Mouse (Mus musculus) forebrain, embryonic 12.5 days (tissue): Measurements from ENCODE around the gene Mavs. TPM values are rescaled to one million over a fixed set of nuclear protein-coding genes. Genes with fewer than 3 reads are reported as not detected.

Experiments
- ATAC-seq: fragments of 200-750 bp; cut with Nextera tagmentation; 2 replicates; pipeline ENCODE4 v1.8.0; 2017; ENCODE audit warnings: moderate TSS enrichment; ENCODE audit not compliant: low FRiP score
- H3K27ac ChIP-seq: fragments of 300-500 bp; sonication (generic); 2 replicates; pipeline ENCODE4 v1.5.1; 2016; ENCODE audit warnings: mild to moderate bottlenecking
- H3K27me3 ChIP-seq: fragments of 300-500 bp; sonication (generic); 2 replicates; pipeline ENCODE4 v1.6.1; 2016; ENCODE audit warnings: mild to moderate bottlenecking
- H3K36me3 ChIP-seq: fragments of 300-500 bp; sonication (generic); replicated peaks from 2 replicates; pipeline ENCODE4 v1.6.1; 2016; ENCODE audit warnings: mild to moderate bottlenecking
- H3K4me1 ChIP-seq: fragments of 300-500 bp; sonication (generic); 2 replicates; pipeline ENCODE4 v1.6.1; 2016
- H3K4me2 ChIP-seq: fragments of 300-500 bp; sonication (generic); 2 replicates; pipeline ENCODE4 v1.6.1; 2016; ENCODE audit warnings: mild to moderate bottlenecking, moderate library complexity
- H3K4me3 ChIP-seq: fragments of 300-500 bp; sonication (generic); replicated peaks from 2 replicates; pipeline ENCODE4 v1.5.1; 2016; ENCODE audit warnings: mild to moderate bottlenecking
- H3K9ac ChIP-seq: fragments of 300-500 bp; sonication (generic); 2 replicates; pipeline ENCODE4 v1.6.1; 2016; ENCODE audit warnings: mild to moderate bottlenecking
- H3K9me3 ChIP-seq: fragments of 300-500 bp; sonication (generic); 2 replicates; pipeline ENCODE4 v1.6.1; 2016
- WGBS: fragments of 180-500 bp; shearing (Covaris S2); methylation state at CpG from one replicate; pipeline ENCODE4 v1.1.7; 2016; 5-methylcytosine and 5-hydroxymethylcytosine counted together
- polyA plus RNA-seq: library from polyadenylated mRNA; unstranded; fragments of >200 nt; fragmentation: Nextera tagmentation; extraction: Ambion mirVana; gene quantifications from 2 replicates; pipeline ENCODE4 v1.2.1, GENCODE M21; 2016

Mavs gene
- 11.3 and 13.2 TPM in 2 replicates for polyA plus RNA-seq

DNA sequence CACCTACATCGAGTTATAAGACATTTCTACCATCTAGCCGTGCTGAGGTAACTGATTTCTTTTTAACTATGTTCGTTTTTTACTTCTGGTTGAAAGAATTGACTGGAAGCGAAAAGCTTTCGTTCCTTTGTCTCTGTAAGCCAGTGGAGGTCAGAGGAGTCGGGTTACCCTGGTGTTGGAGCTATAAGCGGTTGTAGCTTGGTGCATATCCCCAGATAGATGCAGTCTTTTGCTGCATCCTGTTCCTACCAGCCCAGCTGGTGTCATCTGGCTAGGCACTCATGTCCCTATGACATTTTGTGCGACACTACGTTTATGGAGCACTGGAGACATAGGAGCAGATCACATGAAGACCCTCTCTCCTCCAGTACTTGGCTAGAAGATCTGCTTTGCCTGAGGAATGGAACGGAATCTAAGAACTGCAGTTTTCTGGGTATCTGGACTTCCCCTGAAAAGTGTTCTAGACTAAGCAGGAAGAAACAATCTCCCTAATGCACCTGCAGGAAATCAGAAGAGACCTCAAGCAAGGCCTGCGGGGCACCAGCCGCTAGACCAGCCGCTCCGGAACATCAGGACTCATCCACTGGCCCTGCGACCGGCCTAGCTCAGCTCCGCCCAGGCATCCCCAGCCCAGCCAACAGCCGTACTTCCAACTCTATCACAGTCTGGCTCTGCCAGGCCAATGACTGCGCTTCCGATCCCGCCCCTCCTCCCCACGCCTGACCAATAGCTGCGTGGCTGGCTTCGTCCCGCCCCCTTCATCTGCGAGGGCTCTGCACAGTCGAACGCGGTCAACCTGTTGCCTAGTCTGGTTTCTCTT is at the start of gene Mavs:
Gene Mavs, plus strand, starts transcription at position 757 of the 820 bp plus-strand sequence.
- peak within 1 kb of the TSS; percentile 80 for H3K4me2 ChIP-seq
- peak; percentile 100 for ATAC-seq
- no peak within 1 kb of the TSS for H3K27ac ChIP-seq
- H3K9me3 ChIP-seq, result no peaks in the 10 kb centered on the region
- peak within 1 kb of the TSS; percentile 44 for H3K4me3 ChIP-seq
- peaks cover 22% of the 10 kb centered on the region for H3K4me1 ChIP-seq
- H3K36me3 ChIP-seq, result no peaks in the 10 kb centered on the region
- no peaks in the 10 kb centered on the region for H3K27me3 ChIP-seq
- H3K9ac ChIP-seq, result peak within 1 kb of the TSS; percentile 59
- 8% methylated on average over 29 of the region's 29 CpGs for WGBS

DNA sequence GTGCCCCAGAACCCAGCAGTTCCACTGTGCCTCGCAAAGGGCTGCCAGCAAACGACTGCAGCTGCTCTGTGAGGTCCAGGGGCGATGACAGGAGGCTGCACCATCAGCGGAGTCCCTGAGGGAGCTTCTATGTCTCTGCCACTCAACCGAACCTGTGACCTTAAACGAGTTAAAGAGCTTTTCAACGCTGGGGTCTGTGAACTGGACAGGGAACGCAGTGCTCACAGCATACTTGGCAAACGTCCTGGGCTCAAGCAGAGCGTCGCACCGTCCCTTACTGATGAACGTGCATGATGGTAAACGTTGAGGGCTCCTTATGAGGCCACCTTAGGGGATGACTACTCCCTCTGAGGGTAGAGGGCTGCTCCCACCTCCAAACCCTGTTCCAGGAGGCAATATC is 47.5 kb upstream of the Mavs start:
- Histone ChIP-seq H3K9me3 (no peaks in the 10 kb centered on the region), H3K4me2 (peak overlapping the region; percentile 76), H3K27ac (peak overlapping the region; percentile 79), H3K9ac (peak overlapping the region; percentile 82), H3K4me3 (peak overlapping the region; percentile 60), H3K4me1 (peaks cover 48% of the 10 kb centered on the region), H3K36me3 (peaks cover 1% of the 10 kb centered on the region; the same call in 1 of the 2 replicates), H3K27me3 (no peaks in the 10 kb centered on the region)
- 2% methylated on average over 14 of the region's 14 CpGs for WGBS
- peak; percentile 1; the same call in 1 of the 2 replicates for ATAC-seq

- Histone ChIP-seq H3K9ac (peak within 1 kb of the TSS; percentile 82), H3K4me3 (peak within 1 kb of the TSS; percentile 60), H3K27me3 (no peaks in the 10 kb centered on the region), H3K4me1 (peaks cover 53% of the 10 kb centered on the region), H3K36me3 (peaks cover 8% of the 10 kb centered on the region; the same call in 1 of the 2 replicates), H3K27ac (peak within 1 kb of the TSS; percentile 79), H3K9me3 (no peaks in the 10 kb centered on the region), H3K4me2 (peak within 1 kb of the TSS; percentile 76)
- under 1% methylated on average over 41 of the region's 43 CpGs for WGBS
- peak; percentile 84 for ATAC-seq
Observed at GRCm38 (mm10) chr2:131186771-131187601, 46.9 kb upstream of the Mavs start, which contains the start of the genes Cdc25b and Spef1. Cdc25b (plus strand) TSS chr2:131186949. Spef1 (minus strand) TSS chr2:131187282.

GRCm38 (mm10) chr2:131187602-131187922 is 46.3 kb upstream of the Mavs start:
- peaks cover 53% of the 10 kb centered on the region for H3K4me1 ChIP-seq

DNA sequence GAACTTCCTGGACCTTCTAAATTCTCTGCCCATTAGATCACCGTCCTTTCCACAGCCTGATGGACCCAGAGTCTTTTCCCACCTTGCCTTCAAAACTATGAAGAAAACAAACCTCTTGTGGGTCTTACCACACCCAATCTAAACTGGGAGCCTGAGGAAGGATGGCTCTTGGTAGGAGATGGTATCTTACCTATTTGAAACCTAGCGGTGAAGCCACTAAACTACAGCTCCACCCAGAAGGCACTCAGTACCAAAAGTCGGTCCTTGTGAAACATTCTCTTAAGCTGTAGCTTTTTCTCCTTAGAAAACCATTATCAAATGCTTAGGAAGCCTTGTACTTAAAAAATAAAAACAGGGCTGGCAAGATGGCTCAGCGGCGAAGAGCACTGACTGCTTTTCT is 45.6 kb upstream of the Mavs start:
- H3K4me2 ChIP-seq, result peak overlapping the region; percentile 76
- peaks cover 53% of the 10 kb centered on the region for H3K4me1 ChIP-seq
- no peak overlapping the region for H3K4me3 ChIP-seq
- H3K9ac ChIP-seq, result no peak overlapping the region
- H3K9me3 ChIP-seq, result no peaks in the 10 kb centered on the region
- H3K36me3 ChIP-seq, result peaks cover 18% of the 10 kb centered on the region
- 94% methylated on average over 5 of the region's 5 CpGs for WGBS
- H3K27ac ChIP-seq, result no peak overlapping the region
- no peak for ATAC-seq
- H3K27me3 ChIP-seq, result no peaks in the 10 kb centered on the region

More at GRCm38 (mm10) chr2:131187602-131187922, 46.3 kb upstream of the Mavs start:
- Histone ChIP-seq H3K4me2 (peak overlapping the region; percentile 76), H3K36me3 (peaks cover 10% of the 10 kb centered on the region), H3K27me3 (no peaks in the 10 kb centered on the region), H3K27ac (peak overlapping the region; percentile 79), H3K4me3 (peak overlapping the region; percentile 60), H3K9me3 (no peaks in the 10 kb centered on the region), H3K9ac (peak overlapping the region; percentile 82)
- WGBS, result 20% methylated on average over 3 of the region's 3 CpGs
- ATAC-seq, result no peak

DNA sequence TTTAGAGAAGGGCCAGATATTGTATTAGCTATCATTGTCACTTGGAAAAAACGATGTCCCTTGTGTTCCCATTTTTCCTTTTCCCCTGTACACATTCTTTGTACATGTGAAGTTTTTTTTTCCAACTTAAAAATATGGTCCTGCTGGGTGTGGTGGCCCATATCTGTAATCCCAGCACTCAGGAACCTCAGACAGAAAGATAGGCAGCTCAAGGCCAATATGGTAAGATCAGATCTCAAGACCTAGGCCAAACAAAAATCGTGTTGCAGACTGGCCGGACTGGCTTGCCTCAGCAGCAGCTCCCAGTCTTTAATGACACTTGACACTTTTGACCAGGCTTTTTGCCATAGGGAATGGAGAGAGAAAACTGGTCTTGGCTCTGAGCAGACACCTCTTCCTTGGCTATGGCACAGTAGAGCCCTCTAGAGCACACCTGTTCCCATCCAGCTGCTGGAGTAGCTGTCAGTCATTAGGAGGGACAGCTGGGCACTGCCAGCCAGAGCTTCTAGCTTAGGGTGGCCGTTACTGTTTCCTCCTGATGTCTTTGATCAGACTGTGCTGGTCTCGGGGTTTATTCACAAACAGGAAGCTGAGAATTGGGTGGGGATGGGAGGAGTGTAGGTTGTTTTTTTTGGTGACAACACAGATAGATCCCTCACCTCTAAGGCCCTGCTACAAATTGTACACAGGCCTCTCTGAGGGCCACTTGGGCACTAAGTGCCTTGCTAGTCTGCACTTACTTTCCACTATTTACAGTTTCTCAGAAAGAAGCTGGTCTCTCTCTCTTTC is 44.1 kb upstream of the Mavs start:
- Histone ChIP-seq H3K4me1 (peaks cover 53% of the 10 kb centered on the region), H3K9me3 (no peaks in the 10 kb centered on the region), H3K9ac (no peak overlapping the region), H3K27me3 (no peaks in the 10 kb centered on the region), H3K4me3 (no peak overlapping the region), H3K27ac (peak overlapping the region; percentile 85), H3K36me3 (peaks cover 32% of the 10 kb centered on the region), H3K4me2 (peak overlapping the region; percentile 36)
- ATAC-seq, result no peak
- 32% methylated on average over 5 of the region's 5 CpGs for WGBS

DNA sequence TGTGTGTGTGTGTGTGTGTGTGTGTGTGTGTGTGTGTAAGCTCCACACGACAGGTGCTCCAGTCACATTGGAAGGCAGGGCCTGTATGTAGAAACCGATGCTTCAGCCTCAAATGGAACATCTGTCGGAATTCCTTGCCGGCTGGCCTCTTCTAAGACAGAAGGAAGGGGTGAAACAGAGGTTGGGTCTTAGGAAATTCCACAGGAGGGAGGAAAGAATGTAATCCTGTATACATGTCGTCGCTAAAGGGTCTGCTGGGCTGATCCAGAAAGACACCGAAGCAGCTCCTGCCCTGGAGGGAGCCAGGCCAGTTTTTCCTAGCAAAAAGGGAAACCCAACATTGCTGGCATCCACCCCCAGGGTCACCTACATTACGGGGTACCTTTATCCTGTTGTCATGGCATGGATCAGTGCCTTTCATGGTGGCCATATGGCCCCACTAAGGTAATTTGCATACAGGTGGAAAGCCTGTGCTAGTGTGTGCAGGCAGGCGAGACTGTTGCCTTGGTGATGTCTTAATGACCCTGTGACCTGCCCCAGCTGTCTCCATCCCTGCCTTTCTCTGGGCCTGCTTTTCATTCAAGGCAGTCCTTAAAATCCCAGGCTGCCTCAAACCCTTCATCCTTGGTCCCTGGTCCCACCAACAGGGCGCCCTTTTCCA is 43.4 kb upstream of the Mavs start:
- ATAC-seq, result peak; percentile 79
- H3K9me3 ChIP-seq, result no peaks in the 10 kb centered on the region
- no peak overlapping the region for H3K4me3 ChIP-seq
- no peaks in the 10 kb centered on the region for H3K27me3 ChIP-seq
- peaks cover 38% of the 10 kb centered on the region for H3K36me3 ChIP-seq
- peaks cover 53% of the 10 kb centered on the region for H3K4me1 ChIP-seq
- H3K4me2 ChIP-seq, result peak overlapping the region; percentile 36
- WGBS, result 8% methylated on average over 10 of the region's 10 CpGs
- H3K27ac ChIP-seq, result peak overlapping the region; percentile 85
- no peak overlapping the region; the same call in 1 of the 2 replicates for H3K9ac ChIP-seq

DNA sequence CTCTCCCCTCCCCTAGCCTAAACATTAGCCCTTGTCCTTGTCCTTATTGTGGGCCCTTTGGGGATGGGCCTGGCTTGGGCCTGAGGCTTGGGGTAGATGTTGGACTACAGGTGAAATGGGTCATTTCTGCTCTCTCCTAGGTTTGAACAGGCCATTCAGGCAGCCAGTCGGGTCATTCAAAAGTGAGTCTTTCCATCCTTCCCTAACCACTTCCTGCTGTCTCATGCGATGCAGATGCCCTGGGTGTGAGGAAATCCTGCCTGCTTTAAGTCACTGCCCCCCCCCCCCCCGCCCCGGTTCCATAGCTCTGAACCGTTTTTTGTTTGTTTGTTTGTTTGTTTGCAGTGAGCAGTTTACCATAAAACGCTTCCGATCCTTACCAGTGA is 42.9 kb upstream of the Mavs start:
- no peaks in the 10 kb centered on the region for H3K27me3 ChIP-seq
- no peak overlapping the region; the same call in 1 of the 2 replicates for H3K9ac ChIP-seq
- H3K27ac ChIP-seq, result peak overlapping the region; percentile 85
- peaks cover 52% of the 10 kb centered on the region for H3K4me1 ChIP-seq
- peaks cover 42% of the 10 kb centered on the region for H3K36me3 ChIP-seq
- peak overlapping the region; percentile 36; the same call in 1 of the 2 replicates for H3K4me2 ChIP-seq
- no peaks in the 10 kb centered on the region for H3K9me3 ChIP-seq
- no peak; the same call in 1 of the 2 replicates for ATAC-seq
- H3K4me3 ChIP-seq, result no peak overlapping the region
- WGBS, result 58% methylated on average over 7 of the region's 7 CpGs

- H3K27me3 ChIP-seq, result no peaks in the 10 kb centered on the region
- WGBS, result 90% methylated on average over 16 of the region's 16 CpGs
- H3K27ac ChIP-seq, result no peak overlapping the region
- ATAC-seq, result no peak
- H3K4me2 ChIP-seq, result no peak overlapping the region
- H3K9me3 ChIP-seq, result no peaks in the 10 kb centered on the region
- no peak overlapping the region for H3K4me3 ChIP-seq
- H3K36me3 ChIP-seq, result peaks cover 74% of the 10 kb centered on the region
- H3K9ac ChIP-seq, result no peak overlapping the region
- H3K4me1 ChIP-seq, result 0 out of 2 replicates have a peak, but pooled peaks cover 1% of the 10 kb centered on the region
Observed at GRCm38 (mm10) chr2:131196606-131197316, 37.1 kb upstream of the Mavs start.

- Histone ChIP-seq H3K4me1 (no peaks in the 10 kb centered on the region), H3K27me3 (no peaks in the 10 kb centered on the region), H3K4me2 (no peak overlapping the region), H3K9ac (no peak overlapping the region), H3K27ac (no peak overlapping the region), H3K4me3 (no peak overlapping the region), H3K9me3 (no peaks in the 10 kb centered on the region), H3K36me3 (peaks cover 39% of the 10 kb centered on the region)
- WGBS, result 80% methylated on average over 2 of the region's 2 CpGs
- ATAC-seq, result no peak
Observed at GRCm38 (mm10) chr2:131200710-131201109, 33.2 kb upstream of the Mavs start.

- 90% methylated on average over 3 of the region's 3 CpGs for WGBS
- Histone ChIP-seq H3K4me2 (no peak overlapping the region), H3K9ac (no peak overlapping the region), H3K9me3 (no peaks in the 10 kb centered on the region), H3K4me3 (no peak overlapping the region), H3K36me3 (peaks cover 37% of the 10 kb centered on the region), H3K4me1 (no peaks in the 10 kb centered on the region), H3K27ac (no peak overlapping the region), H3K27me3 (no peaks in the 10 kb centered on the region)
- no peak for ATAC-seq
Observed at GRCm38 (mm10) chr2:131201262-131201661, 32.6 kb upstream of the Mavs start.
